ENCODE assay signal across 22 mouse cellular contexts in the genomic region with DNA sequence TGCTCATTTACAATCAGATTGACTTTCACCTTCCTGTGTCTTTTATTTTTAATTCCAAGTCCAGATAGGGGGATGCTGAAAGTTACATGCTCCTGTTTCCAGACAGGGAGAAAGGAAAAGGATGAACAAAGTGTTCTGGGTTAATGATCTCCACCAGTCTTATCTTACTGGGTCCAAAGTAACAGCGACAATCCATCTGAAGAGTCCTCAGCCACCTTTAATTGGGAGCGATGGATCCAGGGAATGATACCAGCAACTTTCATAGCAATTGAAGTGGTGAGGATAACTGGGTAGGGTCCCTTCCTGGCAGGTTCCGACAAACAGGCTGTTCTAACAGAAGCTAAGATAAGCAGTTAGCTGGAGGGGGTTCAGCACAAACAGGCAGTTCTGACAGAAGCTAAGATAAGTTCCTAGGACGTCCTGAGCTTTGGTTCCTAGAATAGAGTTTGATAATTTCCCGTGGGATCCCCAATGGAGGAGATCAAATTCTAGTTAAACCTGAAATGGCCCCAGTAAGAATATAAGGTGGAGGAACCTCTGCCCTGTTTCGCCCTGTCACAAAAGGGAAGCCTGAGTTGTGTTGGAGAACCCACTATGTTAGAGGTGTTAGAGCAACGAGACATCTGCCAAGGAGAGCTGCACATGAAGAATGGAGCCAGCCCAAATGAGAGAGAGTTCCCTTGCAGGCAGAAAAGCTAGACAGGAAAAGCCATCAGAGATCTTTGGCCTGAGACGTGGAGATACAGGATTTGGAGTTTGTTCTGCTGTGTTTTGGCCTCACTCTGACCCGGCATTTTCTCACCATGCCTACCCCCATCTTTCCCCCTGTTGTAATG.
A peak's percentile ranks its signal among the peaks of the same experiment; 100 is the strongest.
DNase-seq lines count a peak whose midpoint lies in the region; ATAC-seq and TF ChIP-seq lines count a peak whose summit lies in the region.
"Had no signal": no experiment of that assay in that cellular context is flagged by ENCODE, and none has a peak within 500 bp of the region (broad histone marks: within the 10 kb centered on the region; RNA-seq: fewer than 3 reads in every experiment).

No protein-coding gene starts in this region.

- WGBS in liver, postnatal 0 days (ENCODE audit: insufficient replicate concordance): 40% methylated on average over 9 of the region's 9 CpGs
- 46% methylated on average over 9 of the region's 9 CpGs for WGBS in liver, embryonic 11.5 days
- WGBS in intestine, postnatal 0 days: 50% methylated on average over 9 of the region's 9 CpGs

- H3K27ac ChIP-seq in liver, postnatal 0 days (ENCODE audit: low read depth): no peak overlapping the region
- no peak overlapping the region for H3K27ac ChIP-seq in liver, embryonic 11.5 days (ENCODE audit: low read depth, low read length)
- no peak overlapping the region for H3K27ac ChIP-seq in intestine, postnatal 0 days (ENCODE audit: low read depth, low read length)
- no peak overlapping the region for H3K27ac ChIP-seq in left cerebral cortex, adult 2 months
- H3K27ac ChIP-seq: embryonic facial prominence, embryonic 15.5 days; forebrain, embryonic 10.5 days; gastrocnemius, adult 2 months; hindbrain, embryonic 12.5 days had no signal

- H3K9me3 ChIP-seq in liver, postnatal 0 days (ENCODE audit: low read length): no peaks in the 10 kb centered on the region
- no peaks in the 10 kb centered on the region; the same call in 1 of the 2 replicates for H3K9me3 ChIP-seq in liver, embryonic 11.5 days (ENCODE audit: control insufficient read depth, low read length)
- H3K9me3 ChIP-seq in intestine, postnatal 0 days (ENCODE audit: control insufficient read depth): no peaks in the 10 kb centered on the region
- H3K9me3 ChIP-seq: embryonic facial prominence, embryonic 15.5 days had no signal

- no peak overlapping the region for H3K4me2 ChIP-seq in liver, postnatal 0 days (ENCODE audit: low read depth, low read length)
- no peak overlapping the region for H3K4me2 ChIP-seq in liver, embryonic 11.5 days
- no peak overlapping the region; the same call in 1 of the 2 replicates for H3K4me2 ChIP-seq in intestine, postnatal 0 days (replicated peaks; ENCODE audit: low read depth)
- H3K4me2 ChIP-seq: embryonic facial prominence, embryonic 15.5 days; hindbrain, embryonic 12.5 days had no signal

- H3K9ac ChIP-seq in liver, postnatal 0 days (replicated peaks): no peak overlapping the region
- H3K9ac ChIP-seq in liver, embryonic 11.5 days (ENCODE audit: low read depth, low read length): no peak overlapping the region
- H3K9ac ChIP-seq in intestine, postnatal 0 days (ENCODE audit: low read depth, low read length): no peak overlapping the region
- H3K9ac ChIP-seq: embryonic facial prominence, embryonic 15.5 days; hindbrain, embryonic 12.5 days had no signal

- no peak for TF ChIP-seq CTCF in liver, postnatal 0 days (IDR thresholded peaks at IDR 0.05; ENCODE audit: low read depth)
- TF ChIP-seq CTCF in intestine, postnatal 0 days (IDR thresholded peaks at IDR 0.05; ENCODE audit: low read depth): no peak
- TF ChIP-seq CTCF in left cerebral cortex, adult 2 months (IDR thresholded peaks at IDR 0.05): no peak

- H3K36me3 ChIP-seq in liver, postnatal 0 days (replicated peaks; ENCODE audit: insufficient read depth, low read length): no peaks in the 10 kb centered on the region
- no peaks in the 10 kb centered on the region for H3K36me3 ChIP-seq in liver, embryonic 11.5 days (ENCODE audit: control insufficient read depth, insufficient read depth, low read length)
- no peaks in the 10 kb centered on the region for H3K36me3 ChIP-seq in intestine, postnatal 0 days (ENCODE audit: control insufficient read depth, insufficient read depth)
- H3K36me3 ChIP-seq: embryonic facial prominence, embryonic 15.5 days; forebrain, embryonic 10.5 days; hindbrain, embryonic 12.5 days had no signal

- intact Hi-C loops in heart, postnatal 10 days (cut with DNase I): no loop called here
- intact Hi-C loops in left cerebral cortex, adult 2 months (cut with DNase I): no loop called here
- intact Hi-C loops in left cerebral cortex, postnatal 25 days (cut with DNase I): no loop called here

- no peaks in the 10 kb centered on the region for H3K27me3 ChIP-seq in liver, postnatal 0 days (ENCODE audit: insufficient read depth, low read length)
- no peaks in the 10 kb centered on the region for H3K27me3 ChIP-seq in liver, embryonic 11.5 days (replicated peaks; ENCODE audit: control insufficient read depth, insufficient read depth, low read length)
- no peaks in the 10 kb centered on the region for H3K27me3 ChIP-seq in intestine, postnatal 0 days (replicated peaks; ENCODE audit: control insufficient read depth, insufficient read depth, low read length)
- H3K27me3 ChIP-seq: embryonic facial prominence, embryonic 15.5 days; hindbrain, embryonic 12.5 days had no signal

- no peak for ATAC-seq in liver, postnatal 0 days
- ATAC-seq in liver, embryonic 11.5 days (replicated peaks; ENCODE audit: low FRiP score): no peak
- peak; percentile 69 for ATAC-seq in intestine, postnatal 0 days
- ATAC-seq: forebrain, embryonic 14.5 days; hindbrain, embryonic 16.5 days; inflammation-experienced regulatory T-cells, adult 6 months had no signal

- 0 out of 2 replicates have a peak, but pooled peaks have one; percentile 34 for TF ChIP-seq EP300 in liver, postnatal 0 days (IDR thresholded peaks at IDR 0.05; ENCODE audit: low read depth)

- H3K4me1 ChIP-seq in liver, postnatal 0 days (ENCODE audit: insufficient read depth): peaks cover 17% of the 10 kb centered on the region
- peaks cover 8% of the 10 kb centered on the region for H3K4me1 ChIP-seq in liver, embryonic 11.5 days (replicated peaks; ENCODE audit: control insufficient read depth, insufficient read depth, low read length)
- peaks cover 13% of the 10 kb centered on the region; the same call in 1 of the 2 replicates for H3K4me1 ChIP-seq in intestine, postnatal 0 days (replicated peaks; ENCODE audit: control insufficient read depth, insufficient read depth, low read length)
- H3K4me1 ChIP-seq: embryonic facial prominence, embryonic 15.5 days; hindbrain, embryonic 12.5 days had no signal

- DNase-seq in heart, adult 18-20 months: peak; percentile 64 to 68
- no peak for DNase-seq in heart, postnatal 4 days
- DNase-seq in liver, postnatal 0 days: no peak
- no peak for DNase-seq in liver, embryonic 11.5 days (ENCODE audit: low spot score)
- DNase-seq in heart, postnatal 10 days: peak; percentile 19 to 22
- no peak for DNase-seq in left cerebral cortex, adult 2 months (ENCODE audit: extremely low spot score in 1 of 2, low spot score in 2 of 2)
- DNase-seq in left cerebral cortex, postnatal 25 days (ENCODE audit: low spot score in 2 of 2): no peak
- DNase-seq: adrenal gland, postnatal 10 days; cerebellum, adult 11 months; cerebellum, adult 8-10 months; cerebellum, postnatal 14 days; embryo, embryonic 11 days; gastrocnemius, adult 2 months; gastrocnemius, postnatal 25 days had no signal

- no peak overlapping the region for H3K4me3 ChIP-seq in liver, postnatal 0 days (ENCODE audit: low read depth, low read length)
- no peak overlapping the region for H3K4me3 ChIP-seq in liver, embryonic 11.5 days (ENCODE audit: low read depth, low read length)
- no peak overlapping the region for H3K4me3 ChIP-seq in intestine, postnatal 0 days (ENCODE audit: low read depth, low read length)
- no peak overlapping the region for H3K4me3 ChIP-seq in left cerebral cortex, adult 2 months
- H3K4me3 ChIP-seq: embryonic facial prominence, embryonic 15.5 days; erythroblast, embryonic 14.5 days; forebrain, embryonic 10.5 days; gastrocnemius, adult 2 months; hindbrain, embryonic 12.5 days had no signal

Comparison
In these comparisons a context has a peak if more than half of its experiments do, and no peak if none do; other contexts are left out.
1. DNase-seq: peak in heart, adult 18-20 months (2 of 2) and heart, postnatal 10 days (2 of 2); none in heart, postnatal 4 days (single experiment), liver, postnatal 0 days (single experiment), liver, embryonic 11.5 days (single experiment), left cerebral cortex, adult 2 months (0 of 2) and left cerebral cortex, postnatal 25 days (0 of 2).